Mouse (Mus musculus) lung, embryonic 15.5 days (tissue): ENCODE measurements around the gene Gm10670. TPM values are rescaled to one million over a fixed set of nuclear protein-coding genes. Genes with fewer than 3 reads are reported as not detected.
"Not testable (repeated sequence)": the region's sequence is repeated elsewhere in the genome, so short reads cannot be mapped to it uniquely, and the experiment has no call there.

Experiments
- ATAC-seq: fragments of 200-750 bp; cut with Nextera tagmentation; 2 replicates; pipeline ENCODE4 v1.8.0; 2017; ENCODE audit warnings: moderate number of reproducible peaks, borderline replicate concordance; ENCODE audit not compliant: low FRiP score, low TSS enrichment; ENCODE audit errors: extremely low read depth
- H3K27ac ChIP-seq: fragments of 300-500 bp; sonication (generic); 2 replicates; pipeline ENCODE4 v1.5.1; 2015; ENCODE audit warnings: moderate library complexity, mild to moderate bottlenecking, inconsistent platforms
- H3K27me3 ChIP-seq: fragments of 300-500 bp; sonication (generic); 2 replicates; pipeline ENCODE4 v1.6.1; 2015; ENCODE audit warnings: inconsistent platforms
- H3K36me3 ChIP-seq: fragments of 300-500 bp; sonication (generic); 2 replicates; pipeline ENCODE4 v1.6.1; 2015; ENCODE audit warnings: inconsistent platforms
- H3K4me1 ChIP-seq: fragments of 300-500 bp; sonication (generic); 2 replicates; pipeline ENCODE4 v1.6.1; 2015; ENCODE audit warnings: inconsistent platforms
- H3K4me2 ChIP-seq: fragments of 300-500 bp; sonication (generic); 2 replicates; pipeline ENCODE4 v1.6.1; 2015; ENCODE audit warnings: inconsistent platforms, mild to moderate bottlenecking, moderate library complexity
- H3K4me3 ChIP-seq: fragments of 300-500 bp; sonication (generic); 2 replicates; pipeline ENCODE4 v1.5.1; 2015; ENCODE audit warnings: mild to moderate bottlenecking, inconsistent platforms
- H3K9ac ChIP-seq: fragments of 300-500 bp; sonication (generic); 2 replicates; pipeline ENCODE4 v1.6.1; 2015; ENCODE audit warnings: inconsistent platforms
- H3K9me3 ChIP-seq: fragments of 300-500 bp; sonication (generic); 2 replicates; pipeline ENCODE4 v1.6.1; 2016; ENCODE audit warnings: inconsistent platforms
- WGBS: fragments of 180-500 bp; shearing (Covaris S2); methylation state at CpG from one replicate; pipeline ENCODE4 v1.1.7; 2015; 5-methylcytosine and 5-hydroxymethylcytosine counted together
- polyA plus RNA-seq: library from polyadenylated mRNA; unstranded; fragments of >200 nt; fragmentation: Nextera tagmentation; extraction: Ambion mirVana; gene quantifications from 2 replicates; pipeline ENCODE4 v1.2.1, GENCODE M21; 2015

Gm10670 gene
- not detected in 2 replicates for polyA plus RNA-seq

DNA sequence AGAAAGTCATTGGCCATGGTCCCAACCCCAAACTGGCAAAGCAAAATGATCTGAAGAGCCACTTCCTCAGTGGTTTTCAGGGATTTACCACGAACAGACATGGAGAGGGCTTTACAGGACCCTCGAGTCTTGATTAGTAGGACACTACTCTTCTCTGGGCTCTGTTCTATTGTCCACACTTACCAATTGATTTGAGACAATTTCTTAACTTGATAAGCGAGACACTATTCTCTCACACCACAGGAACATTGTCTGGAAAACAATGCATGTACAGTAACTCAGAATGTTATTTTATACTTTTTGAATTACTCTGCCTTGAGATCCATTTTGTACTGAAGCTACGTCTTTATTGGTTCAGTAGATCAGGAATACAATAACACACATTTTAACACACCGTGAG lies at the start of gene Gm10670:
Gene Gm10670, minus strand, starts transcription at position 101 of the 400 bp plus-strand sequence.
- H3K27ac ChIP-seq, H3K27me3 ChIP-seq, H3K4me2 ChIP-seq, ATAC-seq, H3K36me3 ChIP-seq, H3K4me3 ChIP-seq, H3K9me3 ChIP-seq, H3K4me1 ChIP-seq, H3K9ac ChIP-seq: not testable (repeated sequence)
- WGBS, result no CpG with 5 or more reads among the region's 5 CpGs

DNA sequence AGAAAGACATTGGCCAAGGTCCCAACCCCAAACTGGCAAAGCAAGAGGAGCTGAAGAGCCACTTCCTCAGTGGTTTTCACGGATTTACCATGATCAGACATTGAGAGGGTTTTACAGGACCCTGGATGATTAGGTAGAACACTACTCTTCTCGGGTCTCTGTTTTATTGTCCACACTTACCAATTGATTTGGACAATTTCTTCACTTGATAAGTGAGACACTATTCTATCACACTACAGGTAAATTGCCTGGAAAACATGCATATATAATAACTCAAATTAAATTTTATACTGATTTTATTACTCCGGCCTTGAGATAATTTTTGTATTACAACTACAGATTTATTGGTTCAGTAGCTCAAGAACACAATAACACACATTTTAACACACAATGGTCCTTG lies 35.7 kb upstream of the Gm10670 start, which contains the start of gene Vmn1r103:
Gene Vmn1r103, minus strand, starts transcription at position 101 of the 400 bp plus-strand sequence.
- H3K27ac ChIP-seq, H3K4me2 ChIP-seq, H3K4me3 ChIP-seq, H3K9me3 ChIP-seq, H3K27me3 ChIP-seq, H3K36me3 ChIP-seq, H3K9ac ChIP-seq, ATAC-seq, H3K4me1 ChIP-seq: not testable (repeated sequence)
- no CpG with 5 or more reads among the region's 3 CpGs for WGBS

DNA sequence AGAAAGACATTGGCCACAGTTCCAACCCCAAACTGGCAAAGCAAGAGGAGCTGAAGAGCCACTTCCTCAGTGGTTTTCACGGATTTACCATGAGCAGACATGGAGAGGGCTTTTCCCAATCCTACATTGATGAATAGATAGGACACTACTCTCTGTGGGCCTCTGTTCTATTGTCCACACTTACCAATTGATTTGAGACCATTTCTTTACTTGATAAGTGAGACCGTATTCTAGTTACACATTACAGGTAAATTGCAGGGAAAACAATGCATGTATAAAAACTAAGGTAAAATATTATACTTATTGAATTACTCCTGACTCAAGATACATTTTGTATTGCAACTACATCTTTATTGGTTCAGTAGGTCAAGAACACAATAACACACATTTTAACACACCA lies 32.2 kb downstream of the Gm10670 start, which contains the start of gene Vmn1r101:
Gene Vmn1r101, minus strand, starts transcription at position 101 of the 400 bp plus-strand sequence.
- not testable (repeated sequence) for H3K4me1 ChIP-seq, H3K27ac ChIP-seq, H3K36me3 ChIP-seq, H3K9me3 ChIP-seq, H3K4me2 ChIP-seq, ATAC-seq, H3K27me3 ChIP-seq, H3K9ac ChIP-seq, H3K4me3 ChIP-seq
- no CpG with 5 or more reads among the region's 2 CpGs for WGBS

Other genes with a start within 250 kb of the Gm10670 start
- gene Gm4498, start 241.1 kb downstream of the Gm10670 start, polyA plus RNA-seq, result not detected in 2 replicates
- not detected in 2 replicates for gene Gm5890, start 212.1 kb downstream of the Gm10670 start, polyA plus RNA-seq
- not detected in 2 replicates for gene Gm4133, start 140.9 kb downstream of the Gm10670 start, polyA plus RNA-seq
- not detected in 2 replicates for gene Gm5728, start 99.5 kb downstream of the Gm10670 start, polyA plus RNA-seq
- not detected in 2 replicates for gene Vmn1r100, start 57.0 kb downstream of the Gm10670 start, polyA plus RNA-seq
- not detected in 2 replicates for gene Vmn1r101, start 32.3 kb downstream of the Gm10670 start, polyA plus RNA-seq
- gene Vmn1r103, start 35.6 kb upstream of the Gm10670 start, polyA plus RNA-seq, result not detected in 2 replicates
- gene Vmn1r104, start 58.9 kb upstream of the Gm10670 start, polyA plus RNA-seq, result not detected in 2 replicates
- not detected in 2 replicates for gene Gm5726, start 70.8 kb upstream of the Gm10670 start, polyA plus RNA-seq
- not detected in 2 replicates for gene Gm4141, start 101.3 kb upstream of the Gm10670 start, polyA plus RNA-seq
- not detected in 2 replicates for gene Gm4513, start 124.1 kb upstream of the Gm10670 start, polyA plus RNA-seq
- not detected in 2 replicates for gene Vmn1r107, start 194.0 kb upstream of the Gm10670 start, polyA plus RNA-seq
- gene Vmn1r111, start 228.3 kb upstream of the Gm10670 start, polyA plus RNA-seq, result not detected in 2 replicates